35 mouse cellular contexts compared by ENCODE assay signal in the genomic region with DNA sequence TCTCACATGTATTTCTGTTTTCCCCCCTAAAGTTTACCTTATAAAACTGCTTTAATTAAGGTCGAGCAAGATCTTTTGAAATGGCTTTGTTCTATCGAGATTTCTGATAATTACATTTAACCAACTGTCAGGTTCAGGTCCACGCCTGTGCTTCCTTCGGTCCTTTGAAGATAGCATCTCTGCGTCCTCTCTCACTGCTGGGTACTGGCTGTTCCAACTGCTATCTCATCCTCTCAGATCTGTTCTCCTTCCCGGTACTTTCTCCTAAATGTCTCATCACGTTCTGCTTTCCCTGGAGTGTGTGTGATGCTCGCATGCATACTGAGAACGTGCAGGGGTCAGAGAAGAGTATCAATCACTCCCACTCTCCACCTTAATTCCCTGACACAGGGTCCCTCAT.
"Had no signal": no experiment of that assay in that cellular context is flagged by ENCODE, and none has a peak within 500 bp of the region (broad histone marks: within the 10 kb centered on the region; RNA-seq: fewer than 3 reads in every experiment).

No protein-coding gene starts in this region.

- H3K9me3 ChIP-seq: heart, embryonic 12.5 days; heart, embryonic 13.5 days; heart, embryonic 15.5 days; hindbrain, embryonic 12.5 days; hindbrain, embryonic 13.5 days; hindbrain, embryonic 15.5 days; intestine, embryonic 15.5 days; kidney, embryonic 15.5 days had no signal

- H3K4me1 ChIP-seq: heart, embryonic 10.5 days; heart, embryonic 12.5 days; heart, embryonic 13.5 days; heart, embryonic 15.5 days; hindbrain, embryonic 13.5 days had no signal

- H3K4me2 ChIP-seq: heart, embryonic 11.5 days; heart, embryonic 12.5 days; heart, embryonic 13.5 days; heart, embryonic 15.5 days; hindbrain, embryonic 12.5 days; hindbrain, embryonic 13.5 days; hindbrain, embryonic 14.5 days; hindbrain, embryonic 15.5 days; intestine, embryonic 15.5 days; kidney, embryonic 15.5 days had no signal

- ATAC-seq: hindbrain, embryonic 16.5 days; hindbrain, postnatal 0 days; inflammation-experienced regulatory T-cells, adult 6 months; intestine, embryonic 15.5 days; intestine, embryonic 16.5 days; intestine, postnatal 0 days had no signal

- H3K9ac ChIP-seq: heart, embryonic 12.5 days; heart, embryonic 13.5 days; heart, embryonic 15.5 days; hindbrain, embryonic 12.5 days; hindbrain, embryonic 13.5 days; hindbrain, embryonic 14.5 days; hindbrain, embryonic 15.5 days; intestine, embryonic 15.5 days; kidney, embryonic 15.5 days had no signal

- H3K27me3 ChIP-seq: intestine, embryonic 15.5 days had no signal

- H3K36me3 ChIP-seq: heart, embryonic 10.5 days; heart, embryonic 12.5 days; heart, embryonic 13.5 days; heart, embryonic 15.5 days; hindbrain, embryonic 10.5 days; hindbrain, embryonic 12.5 days; hindbrain, embryonic 13.5 days; hindbrain, embryonic 15.5 days; intestine, embryonic 15.5 days; kidney, embryonic 15.5 days had no signal

- H3K27ac ChIP-seq: heart, adult 2 months; heart, embryonic 10.5 days; heart, embryonic 13.5 days; heart, embryonic 15.5 days; hindbrain, embryonic 10.5 days; hindbrain, embryonic 12.5 days; hindbrain, embryonic 13.5 days; hindbrain, embryonic 14.5 days; hindbrain, embryonic 15.5 days; hindbrain, postnatal 0 days; intestine, embryonic 15.5 days; kidney, embryonic 15.5 days; kidney, postnatal 0 days; layer of hippocampus, adult 2 months had no signal

- DNase-seq: heart, adult 2 months; heart, postnatal 10 days; heart, postnatal 14 days; heart, postnatal 36 days; heart, postnatal 4 days; kidney, adult 11 months; kidney, adult 18-20 months; kidney, adult 2 months; kidney, adult 8-10 months; kidney, adult 9 months; kidney, postnatal 10 days; kidney, postnatal 14 days; kidney, postnatal 25 days; kidney, postnatal 36 days; kidney, postnatal 4 days; layer of hippocampus, adult 9-11 months had no signal

- H3K4me3 ChIP-seq: heart, adult 2 months; heart, embryonic 10.5 days; heart, embryonic 12.5 days; heart, embryonic 13.5 days; heart, embryonic 15.5 days; hindbrain, embryonic 10.5 days; hindbrain, embryonic 12.5 days; hindbrain, embryonic 13.5 days; hindbrain, embryonic 15.5 days; intestine, embryonic 15.5 days; kidney, embryonic 15.5 days; layer of hippocampus, adult 2 months had no signal
